Mouse (Mus musculus) cerebellum, adult 9-10 months (tissue): ENCODE data around the gene Sinhcaf.
A peak's percentile ranks its signal among the peaks of the same experiment; 100 is the strongest.
"Not testable (repeated sequence)": the region's sequence is repeated elsewhere in the genome, so short reads cannot be mapped to it uniquely, and the experiment has no call there.

Experiments used
- DNase-seq: peaks from one replicate; pipeline ENCODE4 v3.0.0; 2022

The Sinhcaf gene

GRCm38 (mm10) chr6:148945509-148946408 lies 508 bp downstream of the Sinhcaf start:
- peak; percentile 33 for DNase-seq

- DNase-seq: peak; percentile 37
Observed at GRCm38 (mm10) chr6:148944767-148945508, 1.3 kb downstream of the Sinhcaf start.

- DNase-seq: no peak
Observed at GRCm38 (mm10) chr6:148944344-148944766, 1.9 kb downstream of the Sinhcaf start.

GRCm38 (mm10) chr6:148943695-148944094 lies 2.6 kb downstream of the Sinhcaf start:
- no peak for DNase-seq

- DNase-seq: no peak
Observed at GRCm38 (mm10) chr6:148942406-148942805, 3.9 kb downstream of the Sinhcaf start.

GRCm38 (mm10) chr6:148941880-148942279 lies 4.4 kb downstream of the Sinhcaf start:
- DNase-seq: no peak

- not testable (repeated sequence) for DNase-seq
Observed at GRCm38 (mm10) chr6:148940383-148940782, 5.9 kb downstream of the Sinhcaf start.

GRCm38 (mm10) chr6:148937693-148938092 lies 8.6 kb downstream of the Sinhcaf start:
- no peak for DNase-seq

GRCm38 (mm10) chr6:148934961-148935590 lies 11.2 kb downstream of the Sinhcaf start:
- DNase-seq: no peak

GRCm38 (mm10) chr6:148931281-148931680 lies 15.0 kb downstream of the Sinhcaf start:
- no peak for DNase-seq

GRCm38 (mm10) chr6:148918841-148919398 lies 27.3 kb downstream of the Sinhcaf start:
- DNase-seq: no peak

- no peak for DNase-seq
Observed at GRCm38 (mm10) chr6:148917672-148918071, 28.6 kb downstream of the Sinhcaf start.

- no peak for DNase-seq
Observed at GRCm38 (mm10) chr6:148916817-148917216, 29.4 kb downstream of the Sinhcaf start.

- DNase-seq: peak; percentile 50
Observed at GRCm38 (mm10) chr6:148913938-148914337, 32.3 kb downstream of the Sinhcaf start.

GRCm38 (mm10) chr6:148911906-148912305 lies 34.4 kb downstream of the Sinhcaf start:
- not testable (repeated sequence) for DNase-seq

GRCm38 (mm10) chr6:148906958-148907357 lies 39.3 kb downstream of the Sinhcaf start:
- no peak for DNase-seq

GRCm38 (mm10) chr6:148902728-148903127 lies 43.5 kb downstream of the Sinhcaf start:
- DNase-seq: no peak

GRCm38 (mm10) chr6:148896507-148896851 lies 49.8 kb downstream of the Sinhcaf start:
- DNase-seq: no peak

GRCm38 (mm10) chr6:148895773-148896506 lies 50.3 kb downstream of the Sinhcaf start, which contains the start of gene Caprin2:
Gene Caprin2 (minus strand): TSS chr6:148896237.
- DNase-seq: peak; percentile 90

GRCm38 (mm10) chr6:148894888-148895772 lies 51.1 kb downstream of the Sinhcaf start:
- peak; percentile 40 for DNase-seq

GRCm38 (mm10) chr6:148873911-148874310 lies 72.4 kb downstream of the Sinhcaf start:
- no peak for DNase-seq
